Mouse (Mus musculus) spleen, postnatal 0 days (tissue): ENCODE results near the gene Efcab10. TPM values are rescaled to one million over a fixed set of nuclear protein-coding genes. Genes with fewer than 3 reads are reported as not detected.

Source experiments
- polyA plus RNA-seq: library from polyadenylated mRNA; unstranded; fragments of >200 nt; fragmentation: Nextera tagmentation; extraction: Ambion mirVana; gene quantifications from 2 replicates; pipeline ENCODE4 v1.2.1, GENCODE M21; 2015

The Efcab10 gene
- not detected in 2 replicates for polyA plus RNA-seq

DNA sequence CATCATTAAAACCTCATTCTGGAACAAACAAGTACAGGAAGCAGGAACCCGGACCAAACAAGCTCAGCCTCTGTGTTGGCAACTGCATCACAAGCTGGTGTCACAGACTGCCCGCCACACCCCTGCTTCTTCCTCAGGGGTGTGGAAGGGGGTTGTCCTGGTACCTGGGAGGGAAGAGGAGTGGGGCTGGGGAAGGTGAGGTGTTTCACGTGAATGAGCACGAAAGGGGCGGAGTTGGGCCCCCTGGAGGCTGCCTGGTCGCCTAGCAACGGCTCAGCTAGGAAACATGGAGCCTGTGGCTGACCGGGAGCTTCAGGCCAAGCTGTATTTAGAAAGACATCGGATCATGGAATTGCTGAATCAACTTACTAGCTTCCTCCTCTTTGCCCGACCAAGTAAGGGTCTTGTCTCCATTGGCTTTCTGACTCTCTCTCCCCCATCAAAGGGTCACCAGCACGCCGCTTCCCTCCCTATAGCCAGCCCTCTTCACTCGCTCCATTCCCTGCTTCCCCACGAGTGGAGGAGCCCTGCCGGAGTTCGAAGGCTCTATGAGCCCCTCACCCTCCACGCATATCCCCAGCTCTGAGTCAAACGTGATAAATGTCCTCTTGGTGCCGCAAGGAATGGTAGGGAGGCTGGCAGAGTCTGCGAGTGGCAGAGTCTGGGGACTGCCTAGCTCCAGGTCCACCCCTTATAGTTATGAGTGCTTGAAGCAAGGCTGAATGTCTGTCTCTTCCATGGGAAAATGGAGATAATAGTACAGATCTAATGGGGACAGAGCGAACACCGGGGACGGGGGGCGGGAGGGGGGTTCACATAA, at the start of gene Efcab10:
Gene Efcab10 (plus strand): TSS at position 51 of the 820 bp plus-strand sequence.

DNA sequence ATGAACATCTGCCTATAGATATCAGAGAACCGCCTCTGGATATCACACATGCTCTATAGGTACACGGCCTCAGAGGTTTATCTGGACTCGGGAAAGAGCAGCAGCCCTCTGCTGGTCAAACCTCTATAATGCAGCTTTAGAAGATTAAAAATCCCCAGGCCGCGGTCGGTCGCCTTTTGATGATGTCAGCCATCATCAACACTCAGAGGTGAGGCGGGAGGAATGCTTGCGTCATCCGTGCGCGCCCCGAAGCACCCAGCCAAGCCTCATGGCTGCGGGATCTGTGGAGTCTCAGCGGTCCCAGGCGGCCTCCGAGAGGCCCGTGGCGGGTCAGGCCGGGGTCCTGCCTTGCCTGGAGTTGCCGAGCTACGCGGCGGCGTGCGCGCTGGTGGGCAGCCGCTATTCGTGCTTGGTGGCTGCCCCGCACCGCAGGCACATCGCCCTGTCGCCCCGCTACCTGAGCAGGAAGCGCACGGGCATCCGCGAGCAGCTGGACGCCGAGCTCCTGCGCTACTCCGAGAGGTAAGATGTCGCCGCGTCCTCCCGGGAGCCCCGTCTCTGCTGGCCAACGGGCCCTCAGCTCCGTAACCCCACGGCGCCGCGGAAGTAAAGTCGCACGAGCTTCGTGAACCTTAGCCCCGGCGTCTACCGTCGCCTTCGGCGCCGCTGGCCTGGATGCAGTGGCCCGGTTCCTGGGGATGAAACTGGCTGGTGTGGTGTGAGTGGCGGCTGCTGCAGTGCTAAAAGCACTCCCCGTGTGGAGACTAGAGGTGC, 34.9 kb downstream of the Efcab10 start, which contains the start of gene Twistnb:
Gene Twistnb (plus strand): TSS at position 249 of the 774 bp plus-strand sequence.

Other genes starting within 250 kb of the Efcab10 start
- 23.2 and 23.4 TPM in 2 replicates for gene Atxn7l1, start 247.2 kb upstream of the Efcab10 start, polyA plus RNA-seq
- gene Twistnb, start 34.8 kb downstream of the Efcab10 start, polyA plus RNA-seq, result 70.6 and 73.3 TPM in 2 replicates